Comparison of ENCODE assay signal across 26 mouse cellular contexts in the genomic region with DNA sequence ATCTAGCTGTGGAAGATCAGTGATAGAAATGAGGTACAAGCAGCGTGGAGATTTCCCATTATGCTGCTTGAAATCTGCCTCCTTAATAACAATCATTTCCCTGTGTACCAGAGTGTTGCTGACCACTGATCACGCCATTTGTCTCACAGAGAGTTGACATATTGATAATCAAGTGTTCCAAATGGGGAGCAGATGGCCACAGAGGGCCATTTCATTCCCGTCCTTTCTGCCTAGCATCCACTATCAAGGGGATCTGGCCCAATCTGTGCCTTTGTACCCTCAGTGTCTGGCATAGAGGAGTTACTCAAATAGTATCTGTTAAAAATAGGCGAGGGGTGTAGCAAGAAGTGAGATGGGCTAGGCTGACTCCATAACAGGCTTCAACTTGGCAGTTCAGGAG.
DNase-seq lines count a peak whose midpoint lies in the region; ATAC-seq and TF ChIP-seq lines count a peak whose summit lies in the region.
"Had no signal": no experiment of that assay in that cellular context is flagged by ENCODE, and none has a peak within 500 bp of the region (broad histone marks: within the 10 kb centered on the region; RNA-seq: fewer than 3 reads in every experiment).

No protein-coding gene starts in this region.

- H3K4me2 ChIP-seq in hindbrain, embryonic 11.5 days (replicated peaks; ENCODE audit: low read depth, low read length), result no peak overlapping the region
- H3K4me2 ChIP-seq in hindbrain, postnatal 0 days (ENCODE audit: low read depth, low read length), result no peak overlapping the region
- H3K4me2 ChIP-seq: embryonic facial prominence, embryonic 15.5 days; hindbrain, embryonic 13.5 days; intestine, embryonic 15.5 days had no signal

- 75% methylated on average over 4 of the region's 4 CpGs for WGBS in hindbrain, embryonic 11.5 days
- WGBS in hindbrain, postnatal 0 days, result 65% methylated on average over 4 of the region's 4 CpGs

- no peak overlapping the region for H3K9ac ChIP-seq in hindbrain, embryonic 11.5 days (ENCODE audit: low read depth, low read length)
- H3K9ac ChIP-seq in hindbrain, postnatal 0 days (replicated peaks; ENCODE audit: low read length), result no peak overlapping the region
- H3K9ac ChIP-seq: embryonic facial prominence, embryonic 15.5 days; hindbrain, embryonic 13.5 days; intestine, embryonic 15.5 days had no signal

- DNase-seq in cerebellum, postnatal 10 days, result peak; percentile 49 to 58
- no peak for DNase-seq in cerebellum, adult 18-20 months
- DNase-seq in hindbrain, embryonic 11.5 days (ENCODE audit: low spot score), result no peak
- DNase-seq in hindbrain, postnatal 0 days (ENCODE audit: low spot score), result no peak
- peak; percentile 33 for DNase-seq in R1 (ENCODE audit: low read depth, low spot score)
- DNase-seq in kidney, adult 18-20 months, result no peak
- no peak for DNase-seq in Muller cell, postnatal 12 days (ENCODE audit: inconsistent ontology term)
- DNase-seq: adrenal gland, adult 8-10 months; adrenal gland, postnatal 36 days; B cell, adult 2 months; cerebellum, adult 11 months; cerebellum, adult 9-11 months; embryo, embryonic 11 days; gastrocnemius, adult 2 months; gastrocnemius, postnatal 25 days; heart, postnatal 10 days; heart, postnatal 4 days; kidney, adult 8-10 months had no signal

- H3K4me1 ChIP-seq in hindbrain, embryonic 11.5 days (replicated peaks; ENCODE audit: control insufficient read depth, insufficient read depth, low read length), result peaks cover 6% of the 10 kb centered on the region; the same call in 1 of the 2 replicates
- no peaks in the 10 kb centered on the region for H3K4me1 ChIP-seq in hindbrain, postnatal 0 days (ENCODE audit: insufficient read depth, low read length)
- H3K4me1 ChIP-seq: embryonic facial prominence, embryonic 15.5 days; heart, embryonic 10.5 days; intestine, embryonic 15.5 days had no signal

- H3K9me3 ChIP-seq in hindbrain, embryonic 11.5 days (ENCODE audit: control insufficient read depth, low read length), result no peaks in the 10 kb centered on the region
- H3K9me3 ChIP-seq in hindbrain, postnatal 0 days (ENCODE audit: low read length), result no peaks in the 10 kb centered on the region
- H3K9me3 ChIP-seq: embryonic facial prominence, embryonic 15.5 days; intestine, embryonic 15.5 days had no signal

- no peaks in the 10 kb centered on the region for H3K36me3 ChIP-seq in hindbrain, embryonic 11.5 days (ENCODE audit: control insufficient read depth, insufficient read depth, low read length)
- no peaks in the 10 kb centered on the region for H3K36me3 ChIP-seq in hindbrain, postnatal 0 days (ENCODE audit: insufficient read depth, low read length)
- H3K36me3 ChIP-seq: embryonic facial prominence, embryonic 15.5 days; forebrain, embryonic 10.5 days; heart, embryonic 10.5 days; hindbrain, embryonic 13.5 days; intestine, embryonic 15.5 days had no signal

- peak; percentile 35 for ATAC-seq in hindbrain, embryonic 11.5 days (ENCODE audit: low FRiP score)
- no peak for ATAC-seq in hindbrain, postnatal 0 days
- ATAC-seq: CD4-positive, CD25-positive, alpha-beta regulatory T cell, adult 4 months; forebrain, embryonic 16.5 days; intestine, embryonic 15.5 days had no signal

- H3K27me3 ChIP-seq in hindbrain, embryonic 11.5 days (ENCODE audit: control insufficient read depth, insufficient read depth, low read length), result no peaks in the 10 kb centered on the region
- H3K27me3 ChIP-seq in hindbrain, postnatal 0 days (ENCODE audit: insufficient read depth, low read length), result no peaks in the 10 kb centered on the region
- H3K27me3 ChIP-seq: embryonic facial prominence, embryonic 15.5 days; hindbrain, embryonic 13.5 days; intestine, embryonic 15.5 days had no signal

- TF ChIP-seq CTCF in hindbrain, postnatal 0 days (IDR thresholded peaks at IDR 0.05; ENCODE audit: low read depth), result no peak

- H3K4me3 ChIP-seq in hindbrain, embryonic 11.5 days (ENCODE audit: low read depth, low read length), result no peak overlapping the region
- H3K4me3 ChIP-seq in hindbrain, postnatal 0 days (ENCODE audit: low read length), result no peak overlapping the region
- H3K4me3 ChIP-seq: embryonic facial prominence, embryonic 15.5 days; erythroblast, embryonic 14.5 days; forebrain, embryonic 10.5 days; gastrocnemius, adult 2 months; heart, embryonic 10.5 days; hindbrain, embryonic 13.5 days; intestine, embryonic 15.5 days had no signal

- no peak overlapping the region for H3K27ac ChIP-seq in hindbrain, embryonic 11.5 days (ENCODE audit: low read depth, low read length)
- no peak overlapping the region for H3K27ac ChIP-seq in hindbrain, postnatal 0 days
- H3K27ac ChIP-seq: embryonic facial prominence, embryonic 15.5 days; gastrocnemius, adult 2 months; heart, embryonic 10.5 days; hindbrain, embryonic 13.5 days; intestine, embryonic 15.5 days had no signal

Comparison
In these comparisons a context has a peak if more than half of its experiments do, and no peak if none do; other contexts are left out.
1. DNase-seq: peak in cerebellum, postnatal 10 days (2 of 2) and R1 (single experiment); none in cerebellum, adult 18-20 months (0 of 2), hindbrain, embryonic 11.5 days (single experiment), hindbrain, postnatal 0 days (single experiment), kidney, adult 18-20 months (single experiment) and Muller cell, postnatal 12 days (single experiment).